Mouse (Mus musculus) G1E (cell line): Measurements from ENCODE around the gene Fam180a.

Experiments used
- CTCF ChIP-seq: IDR thresholded peaks from 2 replicates; pipeline ENCODE4 v1.5.1; 2012; ENCODE audit warnings: low read depth, low read length, inconsistent platforms, mixed read lengths
- GATA1 ChIP-seq: IDR thresholded peaks from 2 replicates; pipeline ENCODE4 v1.6.1; 2012; ENCODE audit warnings: borderline replicate concordance, low read length, inconsistent platforms, mixed read lengths
- GATA2 ChIP-seq: IDR thresholded peaks from 2 replicates; pipeline ENCODE4 v1.6.1; 2012; ENCODE audit warnings: low read depth, low read length, inconsistent platforms, borderline replicate concordance

- no peak for TF ChIP-seq CTCF
- TF ChIP-seq GATA1, result no peak
- no peak for TF ChIP-seq GATA2
Measured at GRCm38 (mm10) chr6:35351826-35352225, 25.9 kb upstream of the Fam180a start.
